Mouse (Mus musculus): ENCODE results near the gene Wdr60. TPM values are rescaled to one million over a fixed set of nuclear protein-coding genes. Genes with fewer than 3 reads are reported as not detected.

Wdr60 gene
- polyA plus RNA-seq, 1 experiment, result 4.5 TPM

DNA sequence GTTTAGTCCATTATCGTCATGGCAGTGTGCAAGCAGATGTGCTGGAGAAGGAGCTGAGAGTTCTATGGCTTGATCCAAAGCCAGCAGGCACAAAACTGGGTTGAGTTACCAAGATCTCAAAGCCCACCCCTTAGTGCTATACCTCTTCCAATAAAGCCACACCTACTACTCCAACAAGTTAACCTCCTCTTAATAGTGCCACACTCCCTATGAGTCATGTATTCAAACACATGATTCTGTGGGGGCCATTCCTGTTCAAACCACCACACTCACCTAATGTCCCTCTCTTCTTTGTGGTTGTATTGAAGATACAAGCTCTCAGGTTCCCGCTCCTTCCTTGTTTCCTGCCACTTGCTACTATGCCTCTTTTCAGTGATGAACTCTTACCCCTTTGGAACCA, 37.1 kb upstream of the Wdr60 start:
- no peak for TF ChIP-seq REST (IDR thresholded peaks at IDR 0.05; ENCODE audit: insufficient read depth, insufficient read length)
- Histone ChIP-seq H3ac (ENCODE audit: control insufficient read depth, insufficient read length) (no peak overlapping the region), H3K4me2 (ENCODE audit: low read depth) (peak overlapping the region; percentile 25), H3K79me2 (ENCODE audit: control insufficient read depth, insufficient read depth) (peaks cover 78% of the 10 kb centered on the region), H3K36me3 (ENCODE audit: control insufficient read depth, insufficient read depth) (peaks cover 4% of the 10 kb centered on the region), H3K4me3 (no peak overlapping the region), H3K27me3 (ENCODE audit: control insufficient read depth, insufficient read depth, insufficient read length) (no peaks in the 10 kb centered on the region)

GRCm38 (mm10) chr12:116293599-116294292, 30.9 kb upstream of the Wdr60 start:
- peaks cover 71% of the 10 kb centered on the region for H3K79me2 ChIP-seq (ENCODE audit: control insufficient read depth, insufficient read depth)
- TF ChIP-seq MYOD1 (IDR thresholded peaks at IDR 0.05; ENCODE audit: control insufficient read depth in 1 of 3, insufficient read length in 2 of 3, low read depth in 2 of 3) (no peak), CEBPB (IDR thresholded peaks at IDR 0.05; ENCODE audit: insufficient read depth, poor library complexity, severe bottlenecking) (0 out of 2 replicates have a peak, but pooled peaks have one; percentile 27)

GRCm38 (mm10) chr12:116293185-116293584, 30.4 kb upstream of the Wdr60 start:
- peaks cover 4% of the 10 kb centered on the region for H3K36me3 ChIP-seq (ENCODE audit: control insufficient read depth, insufficient read depth)
- H3ac ChIP-seq (ENCODE audit: control insufficient read depth, insufficient read length), result no peak overlapping the region
- H3K4me3 ChIP-seq, result no peak overlapping the region
- no peaks in the 10 kb centered on the region for H3K27me3 ChIP-seq (ENCODE audit: control insufficient read depth, insufficient read depth, insufficient read length)
- H3K4me2 ChIP-seq (ENCODE audit: low read depth), result peak overlapping the region; percentile 67
- peaks cover 70% of the 10 kb centered on the region for H3K79me2 ChIP-seq (ENCODE audit: control insufficient read depth, insufficient read depth)
- TF ChIP-seq POLR2A (IDR thresholded peaks at IDR 0.05; ENCODE audit: insufficient read length, low read depth) (no peak), MYOD1 (IDR thresholded peaks at IDR 0.05; ENCODE audit: control insufficient read depth in 1 of 3, insufficient read length in 2 of 3, low read depth in 2 of 3) (no peak), SRF (IDR thresholded peaks at IDR 0.05; ENCODE audit: control insufficient read depth, insufficient read length, low read depth) (no peak), TCF3 (IDR thresholded peaks at IDR 0.05; ENCODE audit: insufficient read length, low read depth) (no peak), REST (IDR thresholded peaks at IDR 0.05; ENCODE audit: insufficient read depth, insufficient read length) (no peak), CEBPB (IDR thresholded peaks at IDR 0.05; ENCODE audit: insufficient read depth, poor library complexity, severe bottlenecking) (no peak), USF1 (IDR thresholded peaks at IDR 0.05; ENCODE audit: low read depth) (no peak), TCF12 (IDR thresholded peaks at IDR 0.05; ENCODE audit: insufficient read depth, poor library complexity, severe bottlenecking) (no peak), POLR2AphosphoS2 (IDR thresholded peaks at IDR 0.05; ENCODE audit: insufficient read length, low read depth) (no peak), MYOG (IDR thresholded peaks at IDR 0.05; ENCODE audit: control insufficient read depth in 1 of 3, insufficient read depth in 1 of 3, insufficient read length in 2 of 3, low read depth in 2 of 3) (no peak), E2F4 (IDR thresholded peaks at IDR 0.05; ENCODE audit: insufficient read depth) (no peak), MAX (IDR thresholded peaks at IDR 0.05; ENCODE audit: low read depth) (no peak)

More at GRCm38 (mm10) chr12:116293599-116294292, 30.9 kb upstream of the Wdr60 start:
- Histone ChIP-seq H3K4me3 (no peak overlapping the region), H3K36me3 (ENCODE audit: control insufficient read depth, insufficient read depth) (peaks cover 4% of the 10 kb centered on the region), H3K4me2 (ENCODE audit: low read depth) (peak overlapping the region; percentile 67), H3K27me3 (ENCODE audit: control insufficient read depth, insufficient read depth, insufficient read length) (no peaks in the 10 kb centered on the region), H3ac (ENCODE audit: control insufficient read depth, insufficient read length) (no peak overlapping the region)

- Histone ChIP-seq H3K36me3 (ENCODE audit: control insufficient read depth, insufficient read depth) (peaks cover 2% of the 10 kb centered on the region), H3K4me3 (peak overlapping the region; percentile 93), H3K27me3 (ENCODE audit: control insufficient read depth, insufficient read depth, insufficient read length) (no peaks in the 10 kb centered on the region), H3K79me2 (ENCODE audit: control insufficient read depth, insufficient read depth) (peaks cover 72% of the 10 kb centered on the region), H3K4me2 (ENCODE audit: low read depth) (peak overlapping the region; percentile 72), H3ac (ENCODE audit: control insufficient read depth, insufficient read length) (no peak overlapping the region)
- TF ChIP-seq REST (IDR thresholded peaks at IDR 0.05; ENCODE audit: insufficient read depth, insufficient read length) (no peak), E2F4 (IDR thresholded peaks at IDR 0.05; ENCODE audit: insufficient read depth) (no peak), MYOD1 (IDR thresholded peaks at IDR 0.05; ENCODE audit: control insufficient read depth in 1 of 3, insufficient read length in 2 of 3, low read depth in 2 of 3) (no peak), MAX (IDR thresholded peaks at IDR 0.05; ENCODE audit: low read depth) (no peak), USF1 (IDR thresholded peaks at IDR 0.05; ENCODE audit: low read depth) (no peak), POLR2AphosphoS2 (IDR thresholded peaks at IDR 0.05; ENCODE audit: insufficient read length, low read depth) (no peak), POLR2A (IDR thresholded peaks at IDR 0.05; ENCODE audit: insufficient read length, low read depth) (no peak), TCF12 (IDR thresholded peaks at IDR 0.05; ENCODE audit: insufficient read depth, poor library complexity, severe bottlenecking) (no peak), SRF (IDR thresholded peaks at IDR 0.05; ENCODE audit: control insufficient read depth, insufficient read length, low read depth) (no peak), CEBPB (IDR thresholded peaks at IDR 0.05; ENCODE audit: insufficient read depth, poor library complexity, severe bottlenecking) (no peak), MYOG (IDR thresholded peaks at IDR 0.05; ENCODE audit: control insufficient read depth in 1 of 3, insufficient read depth in 1 of 3, insufficient read length in 2 of 3, low read depth in 2 of 3) (no peak), TCF3 (IDR thresholded peaks at IDR 0.05; ENCODE audit: insufficient read length, low read depth) (no peak)
Observed at GRCm38 (mm10) chr12:116283511-116283910, 20.7 kb upstream of the Wdr60 start.

DNA sequence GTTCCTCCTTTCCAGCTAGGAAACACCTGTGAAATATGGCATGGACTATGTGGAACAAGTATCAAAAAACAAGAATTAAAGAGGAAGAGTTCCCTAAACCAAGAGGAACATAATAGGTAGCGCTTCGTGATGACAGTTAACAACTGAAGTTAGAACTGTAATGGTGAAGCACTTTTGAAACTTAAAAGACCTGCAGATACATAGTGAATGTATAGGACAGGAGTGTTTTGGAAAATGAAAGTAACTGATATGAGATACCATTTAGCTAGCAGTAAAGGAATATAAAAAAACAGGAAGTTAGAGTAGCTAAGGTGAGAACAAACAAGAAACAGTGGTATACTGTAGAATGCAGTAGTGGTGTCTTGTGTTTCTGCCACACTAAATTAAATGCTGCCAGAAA, 20.0 kb upstream of the Wdr60 start:
- H3ac ChIP-seq (ENCODE audit: control insufficient read depth, insufficient read length), result no peak overlapping the region
- H3K4me2 ChIP-seq (ENCODE audit: low read depth), result peak overlapping the region; percentile 72
- peaks cover 2% of the 10 kb centered on the region for H3K36me3 ChIP-seq (ENCODE audit: control insufficient read depth, insufficient read depth)
- H3K79me2 ChIP-seq (ENCODE audit: control insufficient read depth, insufficient read depth), result peaks cover 65% of the 10 kb centered on the region
- TF ChIP-seq CEBPB (IDR thresholded peaks at IDR 0.05; ENCODE audit: insufficient read depth, poor library complexity, severe bottlenecking) (no peak), SRF (IDR thresholded peaks at IDR 0.05; ENCODE audit: control insufficient read depth, insufficient read length, low read depth) (no peak), TCF12 (IDR thresholded peaks at IDR 0.05; ENCODE audit: insufficient read depth, poor library complexity, severe bottlenecking) (no peak), MAX (IDR thresholded peaks at IDR 0.05; ENCODE audit: low read depth) (no peak), POLR2AphosphoS2 (IDR thresholded peaks at IDR 0.05; ENCODE audit: insufficient read length, low read depth) (no peak), REST (IDR thresholded peaks at IDR 0.05; ENCODE audit: insufficient read depth, insufficient read length) (no peak), POLR2A (IDR thresholded peaks at IDR 0.05; ENCODE audit: insufficient read length, low read depth) (no peak), USF1 (IDR thresholded peaks at IDR 0.05; ENCODE audit: low read depth) (no peak), TCF3 (IDR thresholded peaks at IDR 0.05; ENCODE audit: insufficient read length, low read depth) (no peak), MYOG (IDR thresholded peaks at IDR 0.05; ENCODE audit: control insufficient read depth in 1 of 3, insufficient read depth in 1 of 3, insufficient read length in 2 of 3, low read depth in 2 of 3) (no peak), E2F4 (IDR thresholded peaks at IDR 0.05; ENCODE audit: insufficient read depth) (no peak), MYOD1 (IDR thresholded peaks at IDR 0.05; ENCODE audit: control insufficient read depth in 1 of 3, insufficient read length in 2 of 3, low read depth in 2 of 3) (no peak)
- H3K27me3 ChIP-seq (ENCODE audit: control insufficient read depth, insufficient read depth, insufficient read length), result no peaks in the 10 kb centered on the region
- H3K4me3 ChIP-seq, result peak overlapping the region; percentile 93
